Mouse (Mus musculus) kidney, adult 2 months (tissue): ENCODE data around the gene Batf. TPM values are rescaled to one million over a fixed set of nuclear protein-coding genes. Genes with fewer than 3 reads are reported as not detected.

ENCODE experiments used
- DNase-seq: peaks from one replicate; pipeline ENCODE4 v3.0.0; 2021
- H3K27ac ChIP-seq: fragments of 200-500 bp; 2 replicates; pipeline ENCODE4 v1.5.1; 2012; ENCODE audit warnings: low read depth, low read length, control low read depth, inconsistent platforms; ENCODE audit not compliant: insufficient read depth
- H3K27me3 ChIP-seq: fragments of 200-500 bp; replicated peaks from 2 replicates; pipeline ENCODE4 v1.6.1; 2012; ENCODE audit warnings: mild to moderate bottlenecking, moderate library complexity, low read length, inconsistent platforms; ENCODE audit not compliant: control insufficient read depth, insufficient read depth
- H3K36me3 ChIP-seq: fragments of 200-500 bp; 2 replicates; pipeline ENCODE4 v1.6.1; 2012; ENCODE audit warnings: mild to moderate bottlenecking, moderate library complexity, low read length, inconsistent platforms; ENCODE audit not compliant: control insufficient read depth, insufficient read depth
- H3K4me1 ChIP-seq: fragments of 200-500 bp; 2 replicates; pipeline ENCODE4 v1.6.1; 2011; ENCODE audit warnings: low read length; ENCODE audit not compliant: control insufficient read depth, insufficient read depth
- H3K4me3 ChIP-seq: fragments of 200-500 bp; 2 replicates; pipeline ENCODE4 v1.5.1; 2011; ENCODE audit warnings: mild to moderate bottlenecking, low read depth, low read length, control low read depth; ENCODE audit not compliant: insufficient read depth
- CTCF ChIP-seq: fragments of 200-500 bp; conservative IDR thresholded peaks from 2 replicates; pipeline ENCODE4 v1.5.1; 2011; ENCODE audit warnings: low read depth, mild to moderate bottlenecking, control low read depth, low read length, moderate library complexity, mixed read lengths; ENCODE audit not compliant: insufficient read depth, insufficient read length
- POLR2A ChIP-seq: fragments of 200-500 bp; IDR thresholded peaks from one replicate; pipeline ENCODE4 v1.6.1; 2011; ENCODE audit warnings: low read depth, low read length, control low read depth
- WGBS: fragments of 180-500 bp; shearing (Covaris S2); methylation state at CpG from one replicate; pipeline ENCODE4 v1.1.7; 2018; 5-methylcytosine and 5-hydroxymethylcytosine counted together
- polyA plus RNA-seq: library from polyadenylated mRNA; depleted of rRNA; stranded (reverse); fragments of >200 nt; gene quantifications from 2 replicates; pipeline ENCODE4 v1.2.3, GENCODE M21; 2012; rRNA removed

The Batf gene
- polyA plus RNA-seq, 1 experiment, result 2.0 TPM

DNA sequence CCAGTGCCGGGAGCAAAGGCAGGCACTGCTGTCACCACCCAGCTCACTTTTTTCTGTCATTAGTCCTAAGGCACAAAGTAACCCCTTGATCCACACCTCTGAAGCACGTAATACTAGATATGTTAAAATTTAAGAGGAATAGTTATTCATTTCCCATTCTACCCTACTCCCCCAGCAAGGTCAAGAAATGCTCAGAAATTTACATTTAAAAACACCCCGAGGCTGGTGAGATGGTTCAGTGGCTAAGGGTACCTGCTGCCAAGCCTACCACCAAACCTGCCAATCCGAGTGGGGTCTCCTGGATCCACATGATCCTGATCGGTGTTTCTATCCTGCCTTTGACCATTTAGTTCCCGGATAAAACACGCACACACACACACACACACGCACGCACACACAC, 63.4 kb downstream of the Batf start:
- Histone ChIP-seq H3K27ac (0 out of 2 replicates have a peak overlapping the region, but pooled peaks have one; percentile 39), H3K4me1 (peaks cover 11% of the 10 kb centered on the region), H3K36me3 (no peaks in the 10 kb centered on the region), H3K27me3 (no peaks in the 10 kb centered on the region), H3K4me3 (no peak overlapping the region)
- peak; percentile 87 for DNase-seq
- 44% methylated on average over 9 of the region's 9 CpGs for WGBS
- TF ChIP-seq POLR2A, result no peak
- TF ChIP-seq CTCF, result no peak

DNA sequence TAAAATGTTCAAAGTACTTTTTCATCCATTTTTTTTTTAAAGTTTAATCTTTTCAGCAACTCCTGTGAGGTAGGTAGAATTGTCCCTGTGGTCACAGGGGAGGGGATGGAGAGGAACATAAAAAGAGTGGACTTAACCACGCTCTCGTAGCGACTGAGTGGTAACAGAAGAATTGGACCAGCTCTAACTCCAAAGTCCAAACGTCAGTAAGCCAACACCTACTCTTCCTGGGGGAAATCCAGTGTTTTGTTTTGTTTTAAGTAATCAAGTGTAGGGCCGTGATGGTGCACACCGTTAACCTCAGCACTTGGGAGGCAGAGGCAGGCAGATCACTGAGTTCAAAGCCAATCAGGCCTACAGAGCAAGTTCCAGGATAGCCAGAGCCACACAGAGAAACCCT, 65.6 kb downstream of the Batf start:
- H3K36me3 ChIP-seq, result no peaks in the 10 kb centered on the region
- WGBS, result 51% methylated on average over 6 of the region's 6 CpGs
- TF ChIP-seq POLR2A (no peak), CTCF (no peak)
- H3K4me3 ChIP-seq, result no peak overlapping the region
- H3K4me1 ChIP-seq, result peaks cover 4% of the 10 kb centered on the region
- DNase-seq, result peak; percentile 87
- no peaks in the 10 kb centered on the region for H3K27me3 ChIP-seq
- H3K27ac ChIP-seq, result no peak overlapping the region

- 48% methylated on average over 2 of the region's 2 CpGs for WGBS
- no peaks in the 10 kb centered on the region for H3K36me3 ChIP-seq
- H3K4me1 ChIP-seq, result peaks cover 5% of the 10 kb centered on the region; the same call in 1 of the 2 replicates
- no peaks in the 10 kb centered on the region for H3K27me3 ChIP-seq
- no peak overlapping the region for H3K4me3 ChIP-seq
- no peak overlapping the region for H3K27ac ChIP-seq
- TF ChIP-seq CTCF (no peak), POLR2A (no peak)
- no peak for DNase-seq
These were observed 66.8 kb downstream of the Batf start for GRCm38 (mm10) chr12:85753223-85753622.

GRCm38 (mm10) chr12:85754611-85755265, 68.3 kb downstream of the Batf start:
- Histone ChIP-seq H3K27ac (no peak overlapping the region), H3K36me3 (no peaks in the 10 kb centered on the region), H3K4me3 (no peak overlapping the region), H3K27me3 (no peaks in the 10 kb centered on the region), H3K4me1 (peaks cover 13% of the 10 kb centered on the region; the same call in 1 of the 2 replicates)
- WGBS, result 51% methylated on average over 5 of the region's 5 CpGs
- TF ChIP-seq CTCF (no peak), POLR2A (no peak)
- no peak for DNase-seq

DNA sequence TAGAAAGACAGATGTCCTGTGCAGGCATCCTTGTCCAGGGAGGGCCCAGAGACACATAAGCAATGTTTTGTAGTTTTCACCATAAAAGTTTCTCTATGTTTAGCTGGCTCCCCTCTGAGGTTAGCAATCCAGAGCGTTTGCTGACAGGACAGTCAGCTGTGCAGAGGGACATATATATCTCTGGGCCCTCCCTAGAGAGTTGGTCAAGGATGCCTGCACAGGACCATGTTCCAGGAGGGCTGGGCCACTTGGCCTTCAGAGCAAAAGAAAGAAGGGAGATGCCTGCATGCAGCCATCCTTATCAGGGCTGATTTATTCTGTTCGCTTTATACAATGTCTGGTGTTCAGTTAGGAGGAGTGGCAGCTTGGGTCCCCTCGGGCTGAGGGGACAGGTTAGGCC, 70.0 kb downstream of the Batf start:
- WGBS, result 56% methylated on average over 3 of the region's 3 CpGs
- Histone ChIP-seq H3K36me3 (no peaks in the 10 kb centered on the region), H3K4me1 (peaks cover 14% of the 10 kb centered on the region; the same call in 1 of the 2 replicates), H3K4me3 (no peak overlapping the region), H3K27ac (no peak overlapping the region), H3K27me3 (no peaks in the 10 kb centered on the region)
- TF ChIP-seq POLR2A, result no peak
- TF ChIP-seq CTCF, result no peak
- DNase-seq, result no peak

GRCm38 (mm10) chr12:85757074-85757473, 70.6 kb downstream of the Batf start:
- no peak for TF ChIP-seq POLR2A
- TF ChIP-seq CTCF, result no peak
- WGBS, result 65% methylated on average over 3 of the region's 3 CpGs
- Histone ChIP-seq H3K4me1 (peaks cover 17% of the 10 kb centered on the region; the same call in 1 of the 2 replicates), H3K27me3 (no peaks in the 10 kb centered on the region), H3K36me3 (no peaks in the 10 kb centered on the region), H3K4me3 (no peak overlapping the region), H3K27ac (no peak overlapping the region)
- DNase-seq, result no peak

Other genes with a start within 250 kb of the Batf start
- gene Fos, start 212.8 kb upstream of the Batf start, polyA plus RNA-seq, result 1.2 and 1.3 TPM in 2 replicates
- 6.2 and 7.7 TPM in 2 replicates for gene Jdp2, start 87.6 kb upstream of the Batf start, polyA plus RNA-seq
- 23.1 and 35.1 TPM in 2 replicates for gene Flvcr2, start 59.9 kb downstream of the Batf start, polyA plus RNA-seq
- 43.1 and 48.4 TPM in 2 replicates for gene Erg28, start 137.9 kb downstream of the Batf start, polyA plus RNA-seq
- 12.0 and 12.9 TPM in 2 replicates for gene Ttll5, start 138.0 kb downstream of the Batf start, polyA plus RNA-seq